ENCODE assay signal across 12 mouse cellular contexts in the genomic region with DNA sequence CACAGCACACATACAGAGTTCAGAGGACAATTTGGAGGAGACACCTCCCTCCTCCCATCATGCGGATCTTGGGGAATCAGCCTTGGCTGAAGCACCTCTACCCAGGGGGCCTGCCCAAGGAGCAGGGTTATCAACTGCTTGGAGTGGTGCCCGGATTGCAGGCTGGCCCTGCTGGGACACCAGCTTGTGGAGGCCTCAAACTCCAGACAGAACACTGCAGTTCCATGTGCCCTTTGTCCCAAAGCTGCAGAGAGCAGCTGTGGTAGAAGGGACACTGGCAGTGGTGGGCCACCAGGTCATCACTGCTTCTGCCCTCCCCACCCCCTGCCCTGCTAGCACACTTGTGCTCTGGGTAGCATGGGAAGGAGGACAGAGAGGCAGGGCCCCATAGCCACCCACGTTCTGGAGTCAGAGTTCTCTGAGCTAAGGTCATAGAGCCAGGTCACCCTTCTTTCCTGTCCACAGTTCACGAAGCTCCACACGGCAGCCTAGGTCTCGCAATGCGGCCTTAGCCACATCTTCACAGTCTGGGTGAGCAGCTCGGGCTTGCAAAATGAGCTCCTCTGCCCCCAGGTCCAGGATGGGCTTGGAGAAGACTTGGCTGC. TPM values are rescaled to one million over a fixed set of nuclear protein-coding genes. Genes with fewer than 3 reads are reported as not detected.
A peak's percentile ranks its signal among the peaks of the same experiment; 100 is the strongest.
DNase-seq lines count a peak whose midpoint lies in the region; ATAC-seq and TF ChIP-seq lines count a peak whose summit lies in the region.
"Had no signal": no experiment of that assay in that cellular context is flagged by ENCODE, and none has a peak within 500 bp of the region (broad histone marks: within the 10 kb centered on the region; RNA-seq: fewer than 3 reads in every experiment).

No protein-coding gene starts in this region.

- H3K4me2 ChIP-seq in heart, embryonic 16.5 days (ENCODE audit: low read depth, low read length) = no peak overlapping the region
- no peak overlapping the region for H3K4me2 ChIP-seq in liver, embryonic 11.5 days
- H3K4me2 ChIP-seq in forebrain, postnatal 0 days (ENCODE audit: low read depth) = no peak overlapping the region
- H3K4me2 ChIP-seq: forebrain, embryonic 12.5 days; midbrain, embryonic 13.5 days; stomach, embryonic 15.5 days had no signal

- H3K27me3 ChIP-seq in heart, embryonic 10.5 days (ENCODE audit: insufficient read depth, poor library complexity, severe bottlenecking) = no peaks in the 10 kb centered on the region
- H3K27me3 ChIP-seq in heart, embryonic 16.5 days (ENCODE audit: control insufficient read depth, insufficient read depth, low read length) = no peaks in the 10 kb centered on the region
- H3K27me3 ChIP-seq in liver, embryonic 11.5 days (replicated peaks; ENCODE audit: control insufficient read depth, insufficient read depth, low read length) = no peaks in the 10 kb centered on the region
- no peaks in the 10 kb centered on the region for H3K27me3 ChIP-seq in forebrain, postnatal 0 days (ENCODE audit: insufficient read depth, low read length)
- H3K27me3 ChIP-seq: stomach, embryonic 15.5 days had no signal

- WGBS in heart, embryonic 10.5 days = 77% methylated on average over 8 of the region's 8 CpGs
- WGBS in heart, embryonic 16.5 days = 57% methylated on average over 8 of the region's 8 CpGs
- 70% methylated on average over 8 of the region's 8 CpGs for WGBS in liver, embryonic 11.5 days
- WGBS in forebrain, postnatal 0 days = 77% methylated on average over 8 of the region's 8 CpGs

- no peak overlapping the region for H3K27ac ChIP-seq in heart, embryonic 10.5 days
- peak overlapping the region; percentile 13 for H3K27ac ChIP-seq in heart, embryonic 16.5 days (ENCODE audit: low read length)
- peak overlapping the region; percentile 25; the same call in 1 of the 2 replicates for H3K27ac ChIP-seq in liver, embryonic 11.5 days (ENCODE audit: low read depth, low read length)
- no peak overlapping the region for H3K27ac ChIP-seq in forebrain, postnatal 0 days (ENCODE audit: low read depth, low read length)
- H3K27ac ChIP-seq: forebrain, embryonic 12.5 days; midbrain, embryonic 13.5 days; stomach, embryonic 15.5 days had no signal

- H3K9me3 ChIP-seq in heart, embryonic 10.5 days = no peaks in the 10 kb centered on the region
- no peaks in the 10 kb centered on the region for H3K9me3 ChIP-seq in heart, embryonic 16.5 days (replicated peaks; ENCODE audit: control insufficient read depth, low read length)
- H3K9me3 ChIP-seq in liver, embryonic 11.5 days (ENCODE audit: control insufficient read depth, low read length) = no peaks in the 10 kb centered on the region
- no peaks in the 10 kb centered on the region for H3K9me3 ChIP-seq in forebrain, postnatal 0 days (ENCODE audit: low read length)
- H3K9me3 ChIP-seq: forebrain, embryonic 12.5 days; midbrain, embryonic 13.5 days; stomach, embryonic 15.5 days had no signal

- no peak overlapping the region for H3K4me3 ChIP-seq in heart, embryonic 10.5 days
- H3K4me3 ChIP-seq in heart, embryonic 16.5 days (ENCODE audit: low read length) = no peak overlapping the region
- no peak overlapping the region for H3K4me3 ChIP-seq in liver, embryonic 11.5 days (ENCODE audit: low read depth, low read length)
- no peak overlapping the region for H3K4me3 ChIP-seq in forebrain, postnatal 0 days (ENCODE audit: low read depth, low read length)
- H3K4me3 ChIP-seq: forebrain, embryonic 12.5 days; midbrain, embryonic 13.5 days; stomach, embryonic 15.5 days had no signal

- no peak for TF ChIP-seq CTCF in forebrain, postnatal 0 days (IDR thresholded peaks at IDR 0.05; ENCODE audit: low read depth)

- peak overlapping the region; percentile 44; the same call in 1 of the 2 replicates for H3K9ac ChIP-seq in heart, embryonic 16.5 days (ENCODE audit: low read length)
- no peak overlapping the region for H3K9ac ChIP-seq in liver, embryonic 11.5 days (ENCODE audit: low read depth, low read length)
- H3K9ac ChIP-seq in forebrain, postnatal 0 days = no peak overlapping the region
- H3K9ac ChIP-seq: forebrain, embryonic 12.5 days; midbrain, embryonic 13.5 days; stomach, embryonic 15.5 days had no signal

- DNase-seq in heart, adult 11 months = peak; percentile 96
- DNase-seq in heart, embryonic 10.5 days (ENCODE audit: low spot score) = no peak
- DNase-seq in adrenal gland, postnatal 14 days = peak; percentile 88
- no peak for DNase-seq in liver, embryonic 11.5 days (ENCODE audit: low spot score)
- DNase-seq in forebrain, postnatal 0 days = no peak
- DNase-seq in frontal cortex, postnatal 10 days (ENCODE audit: low spot score in 2 of 2) = no peak
- DNase-seq: lung, adult 18-20 months had no signal

- H3K36me3 ChIP-seq in heart, embryonic 10.5 days = peaks cover 40% of the 10 kb centered on the region
- peaks cover 13% of the 10 kb centered on the region; the same call in 1 of the 2 replicates for H3K36me3 ChIP-seq in heart, embryonic 16.5 days (ENCODE audit: control insufficient read depth, insufficient read depth)
- peaks cover 24% of the 10 kb centered on the region; the same call in 1 of the 2 replicates for H3K36me3 ChIP-seq in liver, embryonic 11.5 days (ENCODE audit: control insufficient read depth, insufficient read depth, low read length)
- H3K36me3 ChIP-seq in forebrain, postnatal 0 days (ENCODE audit: insufficient read depth) = peaks cover 42% of the 10 kb centered on the region

- no peak; the same call in 1 of the 2 replicates for ATAC-seq in heart, embryonic 16.5 days (replicated peaks; ENCODE audit: extremely low read depth, insufficient read depth, low FRiP score)
- no peak for ATAC-seq in liver, embryonic 11.5 days (replicated peaks; ENCODE audit: low FRiP score)
- ATAC-seq in CD4-positive, CD25-positive, alpha-beta regulatory T cell, adult 4 months = no peak
- no peak for ATAC-seq in forebrain, postnatal 0 days
- ATAC-seq: midbrain, embryonic 13.5 days had no signal

- peaks cover 10% of the 10 kb centered on the region; the same call in 1 of the 2 replicates for H3K4me1 ChIP-seq in heart, embryonic 10.5 days
- peaks cover 18% of the 10 kb centered on the region for H3K4me1 ChIP-seq in heart, embryonic 16.5 days (ENCODE audit: control insufficient read depth, insufficient read depth, low read length)
- H3K4me1 ChIP-seq in liver, embryonic 11.5 days (replicated peaks; ENCODE audit: control insufficient read depth, insufficient read depth, low read length) = no peaks in the 10 kb centered on the region; the same call in 1 of the 2 replicates
- no peaks in the 10 kb centered on the region for H3K4me1 ChIP-seq in forebrain, postnatal 0 days (ENCODE audit: insufficient read depth)
- H3K4me1 ChIP-seq: forebrain, embryonic 12.5 days; stomach, embryonic 15.5 days had no signal

RNA-seq across cellular contexts. Expression of gene Slc25a42, which starts 8.2 kb away (rescaled TPM):
- polyA plus RNA-seq in heart, embryonic 10.5 days (2016; fragmentation: Nextera tagmentation; extraction: Ambion mirVana) = 5.8 and 9.5 TPM in 2 replicates
- 132 and 144 TPM in 2 replicates for total RNA-seq in adrenal gland, postnatal 14 days (2021)
- 11.7 and 13.7 TPM in 2 replicates for polyA plus RNA-seq in heart, embryonic 16.5 days (2015; fragmentation: Nextera tagmentation; extraction: Ambion mirVana)
- polyA plus RNA-seq in liver, embryonic 11.5 days (2014; fragmentation: Nextera tagmentation; extraction: Ambion mirVana) = 7.1 and 7.9 TPM in 2 replicates
- 1 to 10 TPM; 6.2 to 9.7 TPM for polyA plus RNA-seq in CD4-positive, CD25-positive, alpha-beta regulatory T cell, adult 4 months (2017; shearing (Covaris generic))
- 11.7 and 12.0 TPM in 2 replicates for total RNA-seq in forebrain, postnatal 0 days (2014; rRNA removed)
- polyA plus RNA-seq in forebrain, postnatal 0 days (2015; fragmentation: Nextera tagmentation; extraction: Ambion mirVana) = 4.6 and 6.2 TPM in 2 replicates

RNA-seq across cellular contexts. Expression of gene Sugp2, which starts 13.7 kb away (rescaled TPM):
- 34.7 and 34.8 TPM in 2 replicates for polyA plus RNA-seq in heart, embryonic 10.5 days (2016; fragmentation: Nextera tagmentation; extraction: Ambion mirVana)
- 30.9 and 31.5 TPM in 2 replicates for total RNA-seq in adrenal gland, postnatal 14 days (2021)
- polyA plus RNA-seq in heart, embryonic 16.5 days (2015; fragmentation: Nextera tagmentation; extraction: Ambion mirVana) = 25.7 and 28.1 TPM in 2 replicates
- polyA plus RNA-seq in liver, embryonic 11.5 days (2014; fragmentation: Nextera tagmentation; extraction: Ambion mirVana) = 33.0 and 40.8 TPM in 2 replicates
- polyA plus RNA-seq in CD4-positive, CD25-positive, alpha-beta regulatory T cell, adult 4 months (2017; shearing (Covaris generic)) = 10 to 100 TPM; 19.9 to 35.1 TPM
- total RNA-seq in forebrain, postnatal 0 days (2014; rRNA removed) = 119 and 129 TPM in 2 replicates
- polyA plus RNA-seq in forebrain, postnatal 0 days (2015; fragmentation: Nextera tagmentation; extraction: Ambion mirVana) = 50.9 and 65.0 TPM in 2 replicates

RNA-seq across cellular contexts. Expression of gene Armc6, which starts 13.9 kb away (rescaled TPM):
- polyA plus RNA-seq in heart, embryonic 10.5 days (2016; fragmentation: Nextera tagmentation; extraction: Ambion mirVana) = 29.5 and 31.6 TPM in 2 replicates
- 11.3 and 13.4 TPM in 2 replicates for total RNA-seq in adrenal gland, postnatal 14 days (2021)
- 19.6 and 22.1 TPM in 2 replicates for polyA plus RNA-seq in heart, embryonic 16.5 days (2015; fragmentation: Nextera tagmentation; extraction: Ambion mirVana)
- 34.8 and 35.0 TPM in 2 replicates for polyA plus RNA-seq in liver, embryonic 11.5 days (2014; fragmentation: Nextera tagmentation; extraction: Ambion mirVana)
- 10 to 100 TPM in 1 of 2 experiments, 1 to 10 TPM in 1; 8.9 to 13.9 TPM for polyA plus RNA-seq in CD4-positive, CD25-positive, alpha-beta regulatory T cell, adult 4 months (2017; shearing (Covaris generic))
- 108 and 136 TPM in 2 replicates for total RNA-seq in forebrain, postnatal 0 days (2014; rRNA removed)
- polyA plus RNA-seq in forebrain, postnatal 0 days (2015; fragmentation: Nextera tagmentation; extraction: Ambion mirVana) = 119 and 122 TPM in 2 replicates

RNA-seq across cellular contexts. Expression of gene Tmem161a, which starts 48.2 kb away (rescaled TPM):
- 93.9 and 123 TPM in 2 replicates for polyA plus RNA-seq in heart, embryonic 10.5 days (2016; fragmentation: Nextera tagmentation; extraction: Ambion mirVana)
- 48.9 and 50.7 TPM in 2 replicates for total RNA-seq in adrenal gland, postnatal 14 days (2021)
- 88.9 and 103 TPM in 2 replicates for polyA plus RNA-seq in heart, embryonic 16.5 days (2015; fragmentation: Nextera tagmentation; extraction: Ambion mirVana)
- polyA plus RNA-seq in liver, embryonic 11.5 days (2014; fragmentation: Nextera tagmentation; extraction: Ambion mirVana) = 53.1 and 53.4 TPM in 2 replicates
- polyA plus RNA-seq in CD4-positive, CD25-positive, alpha-beta regulatory T cell, adult 4 months (2017; shearing (Covaris generic)) = 10 to 100 TPM; 25.3 to 54.7 TPM
- 60.7 and 74.9 TPM in 2 replicates for total RNA-seq in forebrain, postnatal 0 days (2014; rRNA removed)
- 43.3 and 52.7 TPM in 2 replicates for polyA plus RNA-seq in forebrain, postnatal 0 days (2015; fragmentation: Nextera tagmentation; extraction: Ambion mirVana)

Comparison
In these comparisons a context has a peak if more than half of its experiments do, and no peak if none do; other contexts are left out.
1. DNase-seq: peak in heart, adult 11 months (single experiment) and adrenal gland, postnatal 14 days (single experiment); none in heart, embryonic 10.5 days (single experiment), liver, embryonic 11.5 days (single experiment), forebrain, postnatal 0 days (single experiment) and frontal cortex, postnatal 10 days (0 of 2).
2. H3K27ac ChIP-seq: peak in heart, embryonic 16.5 days (single experiment) and liver, embryonic 11.5 days (single experiment); none in heart, embryonic 10.5 days (single experiment) and forebrain, postnatal 0 days (single experiment).